Mouse (Mus musculus) embryonic facial prominence, embryonic 13.5 days (tissue): ENCODE measurements around the gene Setd5. TPM values are rescaled to one million over a fixed set of nuclear protein-coding genes. Genes with fewer than 3 reads are reported as not detected.
A peak's percentile ranks its signal among the peaks of the same experiment; 100 is the strongest.

Experiments used
- ATAC-seq: fragments of 200-750 bp; cut with Nextera tagmentation; 2 replicates; pipeline ENCODE4 v1.8.0; 2017; ENCODE audit warnings: low read depth; ENCODE audit not compliant: insufficient number of reproducible peaks, insufficient read depth, low FRiP score, low TSS enrichment
- H3K27ac ChIP-seq: fragments of 300-500 bp; sonication (generic); 2 replicates; pipeline ENCODE4 v1.5.1; 2015; ENCODE audit warnings: moderate library complexity, mild to moderate bottlenecking, inconsistent platforms
- H3K27me3 ChIP-seq: fragments of 300-500 bp; sonication (generic); 2 replicates; pipeline ENCODE4 v1.6.1; 2015; ENCODE audit warnings: mild to moderate bottlenecking, inconsistent platforms
- H3K36me3 ChIP-seq: fragments of 300-500 bp; sonication (generic); 2 replicates; pipeline ENCODE4 v1.6.1; 2015; ENCODE audit warnings: mild to moderate bottlenecking, inconsistent platforms
- H3K4me1 ChIP-seq: fragments of 300-500 bp; sonication (generic); 2 replicates; pipeline ENCODE4 v1.6.1; 2015; ENCODE audit warnings: inconsistent platforms
- H3K4me2 ChIP-seq: fragments of 300-500 bp; sonication (generic); 2 replicates; pipeline ENCODE4 v1.6.1; 2015; ENCODE audit warnings: moderate library complexity, mild to moderate bottlenecking, inconsistent platforms
- H3K4me3 ChIP-seq: fragments of 300-500 bp; sonication (generic); 2 replicates; pipeline ENCODE4 v1.5.1; 2015; ENCODE audit warnings: mild to moderate bottlenecking, inconsistent platforms
- H3K9ac ChIP-seq: fragments of 300-500 bp; sonication (generic); 2 replicates; pipeline ENCODE4 v1.6.1; 2015; ENCODE audit warnings: mild to moderate bottlenecking, inconsistent platforms
- H3K9me3 ChIP-seq: fragments of 300-500 bp; sonication (generic); 2 replicates; pipeline ENCODE4 v1.6.1; 2016; ENCODE audit warnings: inconsistent platforms
- WGBS: fragments of 180-500 bp; shearing (Covaris S2); methylation state at CpG from one replicate; pipeline ENCODE4 v1.1.7; 2015; ENCODE audit warnings: mixed read lengths; 5-methylcytosine and 5-hydroxymethylcytosine counted together
- polyA plus RNA-seq: library from polyadenylated mRNA; unstranded; fragments of >200 nt; fragmentation: Nextera tagmentation; extraction: Ambion mirVana; gene quantifications from 2 replicates; pipeline ENCODE4 v1.2.1, GENCODE M21; 2015

Setd5 gene
- polyA plus RNA-seq, 1 experiment from 2014 or later, result 91.0 TPM

DNA sequence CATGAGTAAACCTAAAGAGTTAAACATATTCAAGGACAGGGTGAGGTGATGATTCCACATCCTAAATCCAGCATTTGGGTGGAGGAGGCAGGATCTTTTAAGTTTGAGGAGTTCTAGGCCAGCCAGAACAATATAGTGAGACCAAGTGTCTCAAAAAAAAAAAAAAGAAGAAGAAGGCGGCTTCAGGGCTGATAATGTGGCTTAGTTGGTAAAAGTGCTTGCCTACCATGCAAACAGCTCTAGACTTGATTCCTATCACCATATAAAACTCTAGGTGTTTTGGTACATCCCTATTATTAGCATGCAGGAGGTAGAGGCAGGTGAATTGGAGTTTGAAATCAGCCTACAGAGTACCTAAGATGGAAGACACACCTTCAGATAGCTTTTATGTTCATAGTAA, 18.4 kb downstream of the Setd5 start:
- peaks cover 10% of the 10 kb centered on the region; the same call in 1 of the 2 replicates for H3K4me1 ChIP-seq
- H3K4me3 ChIP-seq, result no peak overlapping the region
- no peak overlapping the region for H3K4me2 ChIP-seq
- H3K27me3 ChIP-seq, result no peaks in the 10 kb centered on the region
- 0 out of 2 replicates have a peak, but pooled peaks cover 3% of the 10 kb centered on the region for H3K36me3 ChIP-seq
- H3K9me3 ChIP-seq, result no peaks in the 10 kb centered on the region
- H3K9ac ChIP-seq, result no peak overlapping the region
- WGBS, result 96% methylated on average over 1 of the region's 1 CpGs
- no peak for ATAC-seq
- no peak overlapping the region for H3K27ac ChIP-seq

DNA sequence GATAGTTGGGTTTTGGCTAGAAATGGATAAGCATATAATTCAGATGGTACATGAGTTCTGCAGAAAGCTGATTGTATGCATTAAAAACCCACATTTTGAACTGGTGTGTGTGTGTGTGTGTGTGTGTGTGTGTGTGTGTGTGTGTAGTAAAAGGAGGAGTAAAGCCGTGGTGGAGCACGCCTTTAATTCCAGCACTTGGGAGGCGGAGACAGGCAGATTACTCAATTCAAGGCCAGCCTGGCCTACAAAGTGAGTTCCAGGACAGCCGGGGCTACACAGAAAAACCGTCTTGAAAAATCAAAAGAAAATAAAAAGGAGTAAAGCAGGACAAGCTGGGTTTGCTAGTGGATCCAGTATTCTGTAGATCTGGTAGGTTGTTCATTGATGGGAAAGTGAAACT, 20.5 kb downstream of the Setd5 start:
- Histone ChIP-seq H3K27me3 (no peaks in the 10 kb centered on the region), H3K4me2 (no peak overlapping the region), H3K27ac (no peak overlapping the region), H3K9me3 (no peaks in the 10 kb centered on the region), H3K36me3 (no peaks in the 10 kb centered on the region), H3K4me3 (no peak overlapping the region), H3K9ac (no peak overlapping the region), H3K4me1 (peaks cover 12% of the 10 kb centered on the region; the same call in 1 of the 2 replicates)
- ATAC-seq, result no peak
- 87% methylated on average over 5 of the region's 5 CpGs for WGBS

DNA sequence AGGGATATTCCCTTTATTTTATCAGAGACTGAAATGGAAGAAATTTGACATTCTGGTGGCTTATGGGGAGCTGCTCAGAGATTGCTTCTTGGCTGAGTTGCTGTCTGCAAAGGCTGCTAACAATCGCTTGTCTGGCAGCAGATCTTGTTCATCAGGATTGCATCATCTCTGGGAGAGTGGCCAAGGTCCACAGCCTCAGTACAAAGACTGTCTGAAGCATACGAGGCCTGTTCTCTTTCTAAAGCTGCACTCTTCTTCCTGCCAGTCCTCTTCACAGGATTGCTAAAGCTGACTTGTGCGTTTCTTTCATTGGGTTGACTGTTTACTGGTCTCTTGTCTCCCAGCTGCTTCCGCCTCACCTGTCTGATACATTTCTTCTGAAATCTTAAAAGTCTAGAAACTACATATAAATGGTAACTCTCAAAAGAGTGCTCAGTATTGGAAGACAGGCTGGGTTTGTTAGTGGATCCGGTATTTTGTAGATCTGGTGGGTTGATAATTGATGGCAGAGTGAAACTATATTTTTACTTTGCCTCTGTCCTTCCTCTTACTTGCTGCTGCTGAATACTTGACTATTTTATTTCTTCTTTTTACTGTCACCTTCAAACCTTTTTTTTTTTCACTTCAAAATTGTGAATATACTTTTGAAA, 22.6 kb downstream of the Setd5 start:
- Histone ChIP-seq H3K27ac (peak overlapping the region; percentile 35; the same call in 1 of the 2 replicates), H3K4me2 (no peak overlapping the region), H3K9ac (no peak overlapping the region), H3K36me3 (peaks cover 2% of the 10 kb centered on the region; the same call in 1 of the 2 replicates), H3K4me3 (no peak overlapping the region), H3K27me3 (no peaks in the 10 kb centered on the region), H3K9me3 (no peaks in the 10 kb centered on the region), H3K4me1 (peaks cover 12% of the 10 kb centered on the region; the same call in 1 of the 2 replicates)
- 35% methylated on average over 5 of the region's 5 CpGs for WGBS
- no peak for ATAC-seq

DNA sequence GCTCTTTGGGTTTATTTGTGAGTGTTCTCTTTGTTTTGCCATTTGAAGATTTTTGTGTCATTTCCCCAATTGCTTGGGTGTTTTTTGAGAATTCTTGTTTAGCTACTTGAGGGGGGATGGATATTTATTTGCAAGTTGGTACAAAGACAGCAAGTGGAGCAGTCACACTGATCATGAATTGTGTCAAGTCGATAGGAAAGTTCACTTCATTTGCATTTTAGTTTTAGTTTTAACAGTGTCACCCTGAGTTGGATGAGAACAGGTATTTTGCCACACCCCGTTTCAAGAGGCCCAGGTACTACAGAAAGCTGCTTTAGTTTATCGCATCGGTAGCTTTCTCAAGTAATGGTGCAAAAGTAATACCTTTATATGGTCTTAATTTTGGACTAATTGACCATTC, 25.4 kb downstream of the Setd5 start:
- no peaks in the 10 kb centered on the region for H3K9me3 ChIP-seq
- no peak overlapping the region for H3K4me2 ChIP-seq
- H3K27me3 ChIP-seq, result no peaks in the 10 kb centered on the region
- H3K9ac ChIP-seq, result no peak overlapping the region
- WGBS, result 77% methylated on average over 4 of the region's 4 CpGs
- H3K4me1 ChIP-seq, result peaks cover 9% of the 10 kb centered on the region; the same call in 1 of the 2 replicates
- no peak overlapping the region for H3K27ac ChIP-seq
- no peak for ATAC-seq
- H3K4me3 ChIP-seq, result no peak overlapping the region
- peaks cover 14% of the 10 kb centered on the region for H3K36me3 ChIP-seq

DNA sequence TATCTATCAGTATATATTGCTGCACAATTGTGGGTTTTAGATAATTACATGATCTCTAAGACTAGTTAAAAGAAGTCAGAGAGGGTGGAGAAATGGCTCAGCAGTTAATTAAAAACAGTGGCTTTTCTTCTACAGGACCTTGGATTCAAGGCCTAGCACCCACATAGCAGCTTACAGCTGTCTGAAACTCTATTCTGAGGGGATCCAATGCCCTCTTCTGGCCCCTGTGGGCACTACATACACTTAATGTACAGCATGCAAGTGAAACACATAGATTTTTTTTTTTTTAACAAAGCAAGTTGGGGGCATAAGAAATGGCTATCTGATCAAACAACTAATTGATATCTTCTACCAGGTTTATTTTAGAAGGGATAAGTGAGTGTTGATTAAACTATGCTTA, 26.6 kb downstream of the Setd5 start:
- no peak for ATAC-seq
- H3K27me3 ChIP-seq, result no peaks in the 10 kb centered on the region
- no peak overlapping the region for H3K4me2 ChIP-seq
- H3K9ac ChIP-seq, result no peak overlapping the region
- H3K9me3 ChIP-seq, result no peaks in the 10 kb centered on the region
- no peak overlapping the region for H3K27ac ChIP-seq
- peaks cover 9% of the 10 kb centered on the region; the same call in 1 of the 2 replicates for H3K4me1 ChIP-seq
- no peak overlapping the region for H3K4me3 ChIP-seq
- H3K36me3 ChIP-seq, result peaks cover 17% of the 10 kb centered on the region

DNA sequence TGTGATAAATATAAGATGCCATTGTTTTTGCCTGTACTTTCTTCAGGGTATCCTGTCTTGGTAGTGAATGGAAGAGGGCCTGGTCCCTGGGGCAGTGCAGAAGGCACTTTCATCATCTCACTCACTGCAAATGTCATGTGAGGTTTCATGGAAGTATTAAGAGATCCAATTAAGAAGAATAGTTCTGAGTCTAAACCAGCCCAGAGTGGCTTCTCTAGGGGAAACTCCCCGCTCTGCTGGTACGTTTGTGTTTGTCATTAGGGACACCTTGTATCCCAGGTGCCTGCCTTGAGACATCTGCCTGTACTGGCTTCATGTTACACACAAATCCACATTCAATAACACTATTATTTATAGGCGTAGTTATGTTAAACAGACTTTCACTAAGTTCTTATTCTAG, 32.2 kb downstream of the Setd5 start:
- Histone ChIP-seq H3K27me3 (no peaks in the 10 kb centered on the region), H3K4me1 (no peaks in the 10 kb centered on the region), H3K9ac (no peak overlapping the region), H3K4me3 (no peak overlapping the region), H3K27ac (no peak overlapping the region), H3K4me2 (no peak overlapping the region), H3K36me3 (peaks cover 59% of the 10 kb centered on the region), H3K9me3 (no peaks in the 10 kb centered on the region)
- 83% methylated on average over 3 of the region's 3 CpGs for WGBS
- no peak for ATAC-seq

DNA sequence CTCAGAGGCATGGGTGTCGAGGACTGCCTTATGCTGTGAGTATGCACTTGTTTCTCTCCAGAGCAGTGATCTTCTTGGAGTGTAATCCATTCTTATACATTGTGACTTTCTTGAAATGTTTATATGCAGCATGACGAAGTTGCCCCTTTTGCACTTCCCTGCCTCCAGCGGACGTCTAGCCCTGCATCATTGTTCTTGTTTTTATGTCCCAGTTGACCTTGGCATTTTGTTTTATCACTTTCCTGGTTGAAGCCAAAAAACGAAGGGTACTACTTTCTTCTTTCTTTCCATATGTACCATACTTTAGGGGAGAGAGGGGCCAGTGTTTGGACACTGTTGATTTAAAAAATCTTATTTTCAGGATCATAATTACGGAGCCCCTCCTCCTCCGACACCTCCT, 32.8 kb downstream of the Setd5 start:
- Histone ChIP-seq H3K27me3 (no peaks in the 10 kb centered on the region), H3K9me3 (no peaks in the 10 kb centered on the region), H3K4me2 (no peak overlapping the region), H3K27ac (no peak overlapping the region), H3K4me3 (no peak overlapping the region), H3K36me3 (peaks cover 61% of the 10 kb centered on the region), H3K4me1 (no peaks in the 10 kb centered on the region), H3K9ac (no peak overlapping the region)
- ATAC-seq, result no peak
- 90% methylated on average over 7 of the region's 7 CpGs for WGBS

DNA sequence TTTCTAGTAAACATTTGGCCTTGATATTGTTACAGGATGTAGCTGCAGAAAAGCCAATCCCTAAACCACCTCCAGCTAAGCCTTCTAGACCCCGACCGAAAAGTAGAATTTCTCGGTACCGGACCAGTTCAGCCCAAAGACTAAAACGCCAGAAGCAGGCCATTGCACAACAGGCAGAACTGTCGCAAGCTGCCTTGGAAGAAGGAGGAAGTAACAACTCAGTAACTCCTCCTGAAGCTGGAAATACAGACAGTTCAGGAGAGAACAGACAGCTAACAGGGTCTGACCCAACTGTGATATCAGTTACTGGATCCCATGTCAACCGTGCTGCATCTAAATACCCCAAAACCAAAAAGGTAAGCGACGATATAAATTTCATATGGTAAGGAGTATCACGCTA, 43.6 kb downstream of the Setd5 start:
- H3K9me3 ChIP-seq, result no peaks in the 10 kb centered on the region
- no peaks in the 10 kb centered on the region for H3K4me1 ChIP-seq
- no peak overlapping the region for H3K27ac ChIP-seq
- 89% methylated on average over 10 of the region's 10 CpGs for WGBS
- H3K4me3 ChIP-seq, result no peak overlapping the region
- peaks cover 80% of the 10 kb centered on the region for H3K36me3 ChIP-seq
- H3K4me2 ChIP-seq, result no peak overlapping the region
- H3K9ac ChIP-seq, result no peak overlapping the region
- no peak for ATAC-seq
- no peaks in the 10 kb centered on the region for H3K27me3 ChIP-seq

DNA sequence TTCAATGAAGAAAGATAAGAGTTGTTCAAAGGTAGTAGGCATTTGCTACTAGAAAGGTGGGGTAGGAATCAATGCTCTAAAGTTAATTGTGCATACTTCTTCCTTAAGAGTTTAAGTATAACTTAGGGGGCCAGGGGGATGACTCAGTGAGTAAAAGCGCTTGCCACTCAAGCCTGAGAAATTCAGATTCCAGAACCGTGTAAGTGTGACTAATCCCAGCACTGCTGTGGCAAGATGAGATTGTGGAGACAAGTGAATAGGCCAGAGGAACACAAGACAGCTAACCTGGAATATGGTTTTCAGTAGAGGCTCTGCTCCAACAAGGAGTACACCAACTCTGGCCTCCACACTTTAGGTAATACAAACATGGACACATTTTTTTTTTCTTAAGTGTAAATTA, 56.2 kb downstream of the Setd5 start:
- H3K4me2 ChIP-seq, result no peak overlapping the region
- H3K4me3 ChIP-seq, result no peak overlapping the region
- no peaks in the 10 kb centered on the region for H3K9me3 ChIP-seq
- H3K4me1 ChIP-seq, result no peaks in the 10 kb centered on the region
- no peaks in the 10 kb centered on the region for H3K27me3 ChIP-seq
- no peak overlapping the region for H3K27ac ChIP-seq
- WGBS, result 79% methylated on average over 2 of the region's 2 CpGs
- no peak overlapping the region for H3K9ac ChIP-seq
- peaks cover 58% of the 10 kb centered on the region for H3K36me3 ChIP-seq
- no peak for ATAC-seq

DNA sequence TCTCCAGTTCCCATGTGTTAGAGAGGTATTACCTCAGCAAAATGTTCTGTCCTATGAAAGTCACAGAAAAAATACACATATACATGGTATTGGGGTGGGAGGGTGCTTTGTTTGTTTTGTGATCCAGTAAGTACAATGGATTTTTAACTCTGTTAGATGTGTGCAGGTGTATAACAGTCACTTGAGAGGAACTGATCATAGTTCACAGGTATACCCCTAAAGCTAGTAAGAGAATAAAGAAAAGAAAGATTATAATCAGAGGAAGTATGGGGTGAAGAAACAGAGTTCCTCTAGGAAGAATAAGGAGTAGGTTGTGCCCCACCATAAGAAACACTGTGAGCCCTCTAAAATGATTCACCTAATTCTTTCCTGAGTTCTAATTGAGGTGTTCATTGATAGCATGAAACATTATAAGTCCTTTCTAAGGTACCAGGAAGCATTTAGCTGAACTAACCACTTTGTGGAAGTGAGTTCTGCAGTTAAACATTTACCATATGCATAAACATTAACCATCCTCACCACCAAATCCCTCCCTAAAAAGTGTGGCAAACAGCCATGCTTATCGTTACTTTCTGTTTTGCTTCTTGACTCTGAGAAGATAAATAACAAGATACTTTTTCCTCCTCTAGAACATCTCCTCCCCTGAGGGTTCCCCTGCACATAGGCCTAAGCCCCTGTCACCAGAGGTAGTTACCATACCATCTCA, 64.4 kb downstream of the Setd5 start:
- Histone ChIP-seq H3K4me1 (no peaks in the 10 kb centered on the region), H3K4me3 (no peak overlapping the region), H3K27me3 (no peaks in the 10 kb centered on the region), H3K27ac (no peak overlapping the region), H3K9ac (no peak overlapping the region), H3K36me3 (peaks cover 79% of the 10 kb centered on the region), H3K4me2 (no peak overlapping the region), H3K9me3 (no peaks in the 10 kb centered on the region)
- 81% methylated on average over 1 of the region's 1 CpGs for whole genome bisulfite sequencing
- ATAC-seq, result no peak

DNA sequence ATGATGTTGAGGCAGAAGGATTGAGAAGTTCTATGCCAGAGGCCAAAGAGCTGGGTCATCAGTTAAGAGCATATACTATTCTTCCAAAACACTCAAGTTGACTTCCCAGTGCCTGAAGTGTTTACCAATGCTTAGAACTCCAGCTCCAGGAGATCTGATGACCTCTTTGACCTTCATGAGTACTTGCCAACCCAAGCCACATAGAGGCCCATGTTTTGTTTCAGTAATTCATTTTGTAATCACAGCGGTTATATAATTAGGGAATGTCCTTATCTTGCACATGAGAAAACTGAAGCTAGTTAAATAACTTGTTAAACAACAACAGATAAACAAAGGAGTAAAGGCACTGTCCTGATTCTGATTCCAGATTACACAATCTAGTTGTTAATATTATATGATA, 67.6 kb downstream of the Setd5 start:
- 97% methylated on average over 1 of the region's 1 CpGs for WGBS
- no peaks in the 10 kb centered on the region for H3K4me1 ChIP-seq
- no peak for ATAC-seq
- H3K27me3 ChIP-seq, result no peaks in the 10 kb centered on the region
- no peak overlapping the region for H3K9ac ChIP-seq
- no peak overlapping the region for H3K4me2 ChIP-seq
- H3K36me3 ChIP-seq, result peaks cover 81% of the 10 kb centered on the region
- no peak overlapping the region for H3K4me3 ChIP-seq
- H3K9me3 ChIP-seq, result no peaks in the 10 kb centered on the region
- no peak overlapping the region for H3K27ac ChIP-seq

DNA sequence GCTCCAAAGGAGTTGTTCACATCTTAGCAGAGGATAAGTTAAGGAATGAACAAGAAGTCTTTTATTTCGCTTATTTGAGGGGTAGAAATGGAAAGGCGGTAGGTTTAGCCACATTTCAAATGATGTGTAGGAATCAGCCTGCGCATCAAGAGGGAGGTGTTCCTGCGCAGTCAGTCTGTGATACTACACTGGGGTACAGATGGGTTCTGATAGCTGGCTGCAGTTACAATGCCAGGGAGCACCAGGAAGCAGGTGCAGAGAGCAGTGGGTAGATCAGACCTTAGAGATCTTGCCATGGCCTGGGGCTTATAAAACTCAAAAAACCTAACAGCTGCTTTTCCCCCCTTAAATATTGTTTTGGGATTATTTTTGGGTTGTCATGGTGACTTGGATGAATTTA, 68.1 kb downstream of the Setd5 start:
- WGBS, result 94% methylated on average over 4 of the region's 4 CpGs
- H3K4me1 ChIP-seq, result no peaks in the 10 kb centered on the region
- H3K9ac ChIP-seq, result no peak overlapping the region
- ATAC-seq, result no peak
- no peaks in the 10 kb centered on the region for H3K9me3 ChIP-seq
- no peak overlapping the region for H3K4me2 ChIP-seq
- H3K4me3 ChIP-seq, result no peak overlapping the region
- peaks cover 82% of the 10 kb centered on the region for H3K36me3 ChIP-seq
- no peak overlapping the region for H3K27ac ChIP-seq
- H3K27me3 ChIP-seq, result no peaks in the 10 kb centered on the region
